Mouse (Mus musculus) monocyte, adult 2 months (primary cell): Measurements from ENCODE around the gene Phldb3.

Experiments
- DNase-seq, 2 experiments: peaks; one replicate each; pipeline ENCODE4 v3.0.0; 2022; ENCODE audit warnings: low spot score in 2 of 2, low read depth in 1 of 2

Gene Phldb3

GRCm38 (mm10) chr7:24610144-24610878, at the start of gene Phldb3:
TSS of gene Phldb3 (plus strand) at chr7:24610763.
- DNase-seq, result no peak

GRCm38 (mm10) chr7:24561450-24561849, 49.1 kb upstream of the Phldb3 start:
- DNase-seq, result no peak

- DNase-seq, result no peak
These were observed 47.2 kb upstream of the Phldb3 start for GRCm38 (mm10) chr7:24563191-24563836.

GRCm38 (mm10) chr7:24563837-24564206, 46.7 kb upstream of the Phldb3 start:
- DNase-seq, result no peak

GRCm38 (mm10) chr7:24564607-24565265, 45.8 kb upstream of the Phldb3 start:
- peak; percentile 28 to 63 for DNase-seq

- no peak for DNase-seq
These were observed 44.9 kb upstream of the Phldb3 start for GRCm38 (mm10) chr7:24565627-24566026.

GRCm38 (mm10) chr7:24566206-24566605, 44.4 kb upstream of the Phldb3 start:
- no peak for DNase-seq

GRCm38 (mm10) chr7:24568512-24568911, 42.1 kb upstream of the Phldb3 start:
- no peak for DNase-seq

GRCm38 (mm10) chr7:24571071-24571470, 39.5 kb upstream of the Phldb3 start:
- no peak for DNase-seq

- no peak for DNase-seq
These were observed 38.1 kb upstream of the Phldb3 start for GRCm38 (mm10) chr7:24572455-24572854.

GRCm38 (mm10) chr7:24574224-24574796, 36.3 kb upstream of the Phldb3 start:
- no peak for DNase-seq

GRCm38 (mm10) chr7:24577811-24578210, 32.8 kb upstream of the Phldb3 start:
- DNase-seq, result no peak

GRCm38 (mm10) chr7:24584876-24585275, 25.7 kb upstream of the Phldb3 start:
- DNase-seq, result no peak

GRCm38 (mm10) chr7:24585995-24586394, 24.6 kb upstream of the Phldb3 start:
- no peak for DNase-seq

- DNase-seq, result no peak
These were observed 23.7 kb upstream of the Phldb3 start for GRCm38 (mm10) chr7:24586828-24587227.

- no peak for DNase-seq
These were observed 23.0 kb upstream of the Phldb3 start, which contains the start of the genes Ethe1 and Zfp575 for GRCm38 (mm10) chr7:24587330-24588105. TSS of gene Ethe1 (plus strand) at chr7:24587543. TSS of gene Zfp575 (minus strand) at chr7:24587641.

- no peak for DNase-seq
These were observed 22.2 kb upstream of the Phldb3 start for GRCm38 (mm10) chr7:24588336-24588735.

- no peak for DNase-seq
These were observed 18.8 kb upstream of the Phldb3 start for GRCm38 (mm10) chr7:24591735-24592134.

GRCm38 (mm10) chr7:24592163-24592562, 18.4 kb upstream of the Phldb3 start:
- DNase-seq, result no peak

- no peak for DNase-seq
These were observed 17.8 kb upstream of the Phldb3 start for GRCm38 (mm10) chr7:24592781-24593180.
